Mouse (Mus musculus) myocyte (in vitro differentiated cells): ENCODE results near the gene Cfc1. TPM values are rescaled to one million over a fixed set of nuclear protein-coding genes. Genes with fewer than 3 reads are reported as not detected.

Source experiments
- H3K27me3 ChIP-seq: one replicate; pipeline ENCODE4 v1.6.1; 2011; ENCODE audit not compliant: control insufficient read depth, insufficient read depth, insufficient read length
- H3K36me3 ChIP-seq: one replicate; pipeline ENCODE4 v1.6.1; 2011; ENCODE audit not compliant: control insufficient read depth, insufficient read depth
- H3K4me2 ChIP-seq: one replicate; pipeline ENCODE4 v1.6.1; 2011; ENCODE audit warnings: low read depth, control low read depth
- H3K4me3 ChIP-seq: one replicate; pipeline ENCODE4 v1.5.1; 2011; ENCODE audit warnings: mild to moderate bottlenecking, control low read depth, moderate library complexity
- H3K79me2 ChIP-seq: one replicate; pipeline ENCODE4 v1.6.1; 2011; ENCODE audit not compliant: control insufficient read depth, insufficient read depth
- H3ac ChIP-seq: one replicate; pipeline ENCODE4 v1.6.1; 2011; ENCODE audit not compliant: control insufficient read depth, insufficient read length
- CEBPB ChIP-seq: IDR thresholded peaks from 2 replicates; pipeline ENCODE4 v1.6.1; 2011; ENCODE audit warnings: mild to moderate bottlenecking, moderate library complexity; ENCODE audit not compliant: poor library complexity, insufficient read depth, severe bottlenecking
- E2F4 ChIP-seq: IDR thresholded peaks from one replicate; pipeline ENCODE4 v1.6.1; 2011; ENCODE audit warnings: mild to moderate bottlenecking, control low read depth, moderate library complexity; ENCODE audit not compliant: insufficient read depth
- POLR2A ChIP-seq: IDR thresholded peaks from one replicate; pipeline ENCODE4 v1.6.1; 2011; ENCODE audit warnings: low read depth, mild to moderate bottlenecking, control low read depth, moderate library complexity; ENCODE audit not compliant: insufficient read length
- SRF ChIP-seq: IDR thresholded peaks from one replicate; pipeline ENCODE4 v1.6.1; 2011; ENCODE audit warnings: low read depth; ENCODE audit not compliant: control insufficient read depth, insufficient read length
- TCF3 ChIP-seq: IDR thresholded peaks from one replicate; pipeline ENCODE4 v1.6.1; 2011; ENCODE audit warnings: low read depth, control low read depth; ENCODE audit not compliant: insufficient read length
- polyA plus RNA-seq: library from polyadenylated mRNA; unstranded; fragments of >200 nt; fragmentation: generic; extraction: Trizol; gene quantifications from one replicate; pipeline ENCODE4 v1.2.1, GENCODE M21; 2012; ENCODE audit warnings: missing spikeins

Cfc1 gene
- polyA plus RNA-seq, 1 experiment, result not detected

DNA sequence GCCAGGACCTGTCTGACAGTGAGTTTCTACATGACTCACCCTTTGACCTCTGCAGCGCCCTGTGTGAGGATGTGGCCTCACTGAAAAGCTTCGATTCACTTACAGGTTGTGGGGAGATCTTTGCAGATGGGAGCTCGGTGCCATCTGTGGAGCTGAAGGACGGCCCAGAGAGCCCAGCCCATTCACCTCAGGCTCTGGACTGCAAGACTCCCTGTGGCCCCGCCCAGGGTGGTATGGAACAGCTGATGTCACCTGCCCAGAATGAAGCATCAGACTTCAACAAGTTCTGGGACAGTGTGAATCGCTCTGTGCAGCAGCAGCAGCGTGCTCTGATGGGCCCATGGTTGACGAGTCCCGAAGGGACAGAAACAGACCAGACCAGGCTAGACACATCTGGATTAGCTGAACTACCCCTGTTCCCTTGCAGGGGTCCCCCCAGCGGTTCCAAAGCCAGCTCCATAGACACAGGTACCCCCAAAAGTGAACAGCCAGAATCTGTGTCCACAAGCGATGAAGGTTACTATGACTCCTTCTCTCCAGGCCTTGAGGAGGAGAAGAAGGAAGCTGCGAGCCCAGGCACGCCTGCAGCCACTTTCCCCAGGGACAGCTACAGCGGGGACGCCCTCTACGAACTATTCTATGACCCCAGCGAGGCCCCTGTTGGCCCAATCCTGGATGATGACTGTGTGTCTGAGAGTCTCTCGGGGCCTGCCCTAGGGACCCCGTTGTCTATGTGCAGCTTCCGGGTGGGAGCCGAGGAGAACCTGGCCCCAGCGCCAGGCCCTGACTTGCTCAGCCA, 52.0 kb downstream of the Cfc1 start:
- TF ChIP-seq POLR2A (no peak), E2F4 (no peak), CEBPB (no peak), TCF3 (no peak), SRF (no peak)
- no peaks in the 10 kb centered on the region for H3K27me3 ChIP-seq
- H3K36me3 ChIP-seq, result no peaks in the 10 kb centered on the region
- H3K4me2 ChIP-seq, result no peak overlapping the region
- no peak overlapping the region for H3ac ChIP-seq
- no peaks in the 10 kb centered on the region for H3K79me2 ChIP-seq
- H3K4me3 ChIP-seq, result no peak overlapping the region

Other genes starting within 250 kb of the Cfc1 start
- gene Ccdc115, start 96.0 kb upstream of the Cfc1 start, polyA plus RNA-seq, result 17.1 TPM
- 40.7 TPM for gene Imp4, start 95.8 kb upstream of the Cfc1 start, polyA plus RNA-seq
- 0.05 TPM for gene Ptpn18, start 75.9 kb upstream of the Cfc1 start, polyA plus RNA-seq
- not detected for gene Prss39, start 37.2 kb upstream of the Cfc1 start, polyA plus RNA-seq
- not detected for gene Prss40, start 25.3 kb downstream of the Cfc1 start, polyA plus RNA-seq
- not detected for gene Amer3, start 44.0 kb downstream of the Cfc1 start, polyA plus RNA-seq